Mouse (Mus musculus) CH12.LX (cell line): Measurements from ENCODE around the gene Vmn1r122. TPM values are rescaled to one million over a fixed set of nuclear protein-coding genes. Genes with fewer than 3 reads are reported as not detected.
"Not testable (repeated sequence)": the region's sequence is repeated elsewhere in the genome, so short reads cannot be mapped to it uniquely, and the experiment has no call there.

Experiments
- DNase-seq: peaks from one replicate; pipeline ENCODE4 v3.0.0-alpha.2; 2013; ENCODE audit errors: extremely low read depth
- H3K27ac ChIP-seq: 2 replicates; pipeline ENCODE4 v1.5.1; 2012; ENCODE audit warnings: low read depth, mild to moderate bottlenecking, control low read depth, moderate library complexity; ENCODE audit not compliant: insufficient read depth
- H3K27me3 ChIP-seq: replicated peaks from 2 replicates; pipeline ENCODE3; 2012; ENCODE audit warnings: inconsistent platforms
- H3K36me3 ChIP-seq, 2 experiments: replicated peaks in 1 of 2; 2 replicates each; pipeline versions ENCODE3 to v1.6.1; 2012; ENCODE audit warnings: inconsistent platforms in 1 of 2, low read length in 1 of 2, mild to moderate bottlenecking in 1 of 2, mixed read lengths in 1 of 2, moderate library complexity in 1 of 2; ENCODE audit not compliant: control insufficient read depth in 1 of 2, insufficient read depth in 1 of 2
- H3K4me1 ChIP-seq, 2 experiments: 2 replicates each; pipeline ENCODE4 v1.6.1; 2012; ENCODE audit warnings: inconsistent platforms in 1 of 2, moderate library complexity in 1 of 2; ENCODE audit not compliant: insufficient read depth in 2 of 2, control insufficient read depth in 1 of 2
- H3K4me2 ChIP-seq: 2 replicates; pipeline ENCODE4 v1.6.1; 2012; ENCODE audit warnings: low read depth, mild to moderate bottlenecking, control low read depth; ENCODE audit not compliant: poor library complexity, insufficient read depth, severe bottlenecking
- H3K4me3 ChIP-seq, 3 experiments: fragments of 150-350 bp in 1 of 3; sonication (generic) in 1 of 3; replicated peaks in 1 of 3; 2 replicates each; pipeline versions ENCODE3 to v1.5.1; 2011 to 2012; ENCODE audit warnings: low read depth in 2 of 3, low read length in 2 of 3, mild to moderate bottlenecking in 2 of 3, moderate library complexity in 2 of 3, control low read depth in 1 of 3, improper control_type of control experiment in 1 of 3, inconsistent platforms in 1 of 3, mixed read lengths in 1 of 3; ENCODE audit not compliant: poor library complexity in 1 of 3
- H3K79me2 ChIP-seq: replicated peaks from 2 replicates; pipeline ENCODE4 v1.6.1; 2012; ENCODE audit warnings: mild to moderate bottlenecking, moderate library complexity; ENCODE audit not compliant: control insufficient read depth, poor library complexity, insufficient read depth, severe bottlenecking; ENCODE audit errors: extremely low read depth
- H3K9ac ChIP-seq: 2 replicates; pipeline ENCODE4 v1.6.1; 2012; ENCODE audit warnings: low read depth, mild to moderate bottlenecking, control low read depth, moderate library complexity; ENCODE audit not compliant: insufficient read depth
- H3K9me3 ChIP-seq: replicated peaks from 2 replicates; pipeline ENCODE3; 2012; ENCODE audit warnings: low read length, inconsistent platforms, mixed read lengths
- dilution Hi-C: fragments of 300-500 bp; cut with MboI; formaldehyde crosslinking; loops from 2 replicates; pipeline ENCODE4 v1.14.3; 2020; ENCODE audit warnings: low sequenced_read_pairs; ENCODE audit not compliant: extremely low pct_unique_long_range_greater_than_20kb, extremely low pct_ligation_motif_present
- in situ Hi-C: fragments of 300-500 bp; cut with MboI; formaldehyde crosslinking; loops from 3 replicates; pipeline ENCODE4 v1.14.3; 2019; ENCODE audit warnings: low sequenced_read_pairs, low pct_ligation_motif_present, low pct_unique_long_range_greater_than_20kb, mixed read lengths
- polyA plus RNA-seq: library from polyadenylated mRNA; unstranded; fragments of >175 nt; gene quantifications from 2 replicates; pipeline ENCODE4 v1.2.1, GENCODE M21; 2012; ENCODE audit warnings: low read depth; ENCODE audit not compliant: insufficient read length
- total RNA-seq, 2 experiments: library from RNA; depleted of rRNA; stranded (reverse); fragments of 300-350 nt in 1 of 2; fragments of >200 nt in 1 of 2; gene quantifications; 2 replicates each; pipeline ENCODE4 v1.2.3; 2012 to 2014

Gene Vmn1r122
- total RNA-seq (2012; rRNA removed) (not detected in 2 replicates), total RNA-seq (2014; rRNA removed) (not detected in 2 replicates), polyA plus RNA-seq (not detected in 2 replicates)

DNA sequence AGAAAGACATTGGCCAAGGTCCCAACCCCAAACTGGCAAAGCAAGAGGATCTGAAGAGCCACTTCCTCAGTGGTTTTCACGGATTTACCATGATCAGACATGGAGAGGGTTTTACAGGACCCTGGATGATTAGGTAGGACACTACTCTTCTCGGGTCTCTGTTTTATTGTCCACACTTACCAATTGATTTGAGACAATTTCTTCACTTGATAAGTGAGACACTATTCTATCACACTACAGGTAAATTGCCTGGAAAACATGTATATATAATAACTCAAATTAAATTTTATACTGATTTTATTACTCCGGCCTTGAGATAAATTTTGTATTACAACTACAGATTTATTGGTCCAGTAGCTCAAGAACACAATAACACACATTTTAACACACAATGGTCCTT is at the start of gene Vmn1r122:
Gene Vmn1r122, minus strand, starts transcription at position 101 of the 400 bp plus-strand sequence.
- H3K4me3 ChIP-seq, H3K4me2 ChIP-seq, dilution Hi-C loops, H3K36me3 ChIP-seq, DNase-seq, H3K9ac ChIP-seq, H3K9me3 ChIP-seq, H3K79me2 ChIP-seq, in situ Hi-C loops, H3K27ac ChIP-seq, H3K27me3 ChIP-seq, H3K4me1 ChIP-seq: not testable (repeated sequence)

- H3K4me1 ChIP-seq, in situ Hi-C loops, dilution Hi-C loops, H3K4me2 ChIP-seq, H3K9me3 ChIP-seq, H3K27me3 ChIP-seq, H3K9ac ChIP-seq, H3K79me2 ChIP-seq, H3K4me3 ChIP-seq, H3K36me3 ChIP-seq, H3K27ac ChIP-seq, DNase-seq: not testable (repeated sequence)
Observed at GRCm38 (mm10) chr7:21161885-21162284, 28.0 kb upstream of the Vmn1r122 start, which contains the start of gene Vmn1r123. Gene Vmn1r123 (plus strand): TSS chr7:21162185.

DNA sequence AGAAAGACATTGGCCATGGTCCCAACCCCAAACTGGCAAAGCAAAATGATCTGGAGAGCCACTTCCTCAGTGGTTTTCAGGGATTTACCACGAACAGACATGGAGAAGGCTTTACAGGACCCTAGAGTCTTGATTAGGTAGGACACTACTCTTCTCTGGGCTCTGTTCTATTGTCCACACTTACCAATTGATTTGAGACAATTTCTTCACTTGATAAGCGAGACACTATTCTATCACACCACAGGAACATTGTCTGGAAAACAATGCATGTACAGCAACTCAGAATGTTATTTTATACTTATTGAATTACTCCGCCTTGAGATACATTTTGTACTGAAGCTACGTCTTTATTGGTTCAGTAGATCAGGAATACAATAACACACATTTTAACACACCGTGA is 35.5 kb downstream of the Vmn1r122 start, which contains the start of gene Vmn1r121:
Gene Vmn1r121, minus strand, starts transcription at position 101 of the 400 bp plus-strand sequence.
- not testable (repeated sequence) for H3K4me3 ChIP-seq

More for the DNA sequence above, 35.5 kb downstream of the Vmn1r122 start, which contains the start of gene Vmn1r121:
- H3K9me3 ChIP-seq, H3K36me3 ChIP-seq, H3K79me2 ChIP-seq, H3K9ac ChIP-seq, H3K4me1 ChIP-seq, in situ Hi-C loops, H3K27me3 ChIP-seq, DNase-seq, H3K4me2 ChIP-seq, dilution Hi-C loops, H3K27ac ChIP-seq: not testable (repeated sequence)

Other genes starting within 250 kb of the Vmn1r122 start
- gene Vmn1r118, start 221.8 kb downstream of the Vmn1r122 start, total RNA-seq (2012; rRNA removed): not detected in 2 replicates
- not detected in 2 replicates for gene Vmn1r118, start 221.8 kb downstream of the Vmn1r122 start, total RNA-seq (2014; rRNA removed)
- gene Vmn1r118, start 221.8 kb downstream of the Vmn1r122 start, polyA plus RNA-seq: not detected in 2 replicates
- gene Vmn1r119, start 121.7 kb downstream of the Vmn1r122 start, total RNA-seq (2012; rRNA removed): not detected in 2 replicates
- gene Vmn1r119, start 121.7 kb downstream of the Vmn1r122 start, total RNA-seq (2014; rRNA removed): not detected in 2 replicates
- not detected in 2 replicates for gene Vmn1r119, start 121.7 kb downstream of the Vmn1r122 start, polyA plus RNA-seq
- not detected in 2 replicates for gene Vmn1r120, start 80.3 kb downstream of the Vmn1r122 start, total RNA-seq (2012; rRNA removed)
- not detected in 2 replicates for gene Vmn1r120, start 80.3 kb downstream of the Vmn1r122 start, total RNA-seq (2014; rRNA removed)
- not detected in 2 replicates for gene Vmn1r120, start 80.3 kb downstream of the Vmn1r122 start, polyA plus RNA-seq
- not detected in 2 replicates for gene Vmn1r121, start 35.6 kb downstream of the Vmn1r122 start, total RNA-seq (2012; rRNA removed)
- gene Vmn1r121, start 35.6 kb downstream of the Vmn1r122 start, total RNA-seq (2014; rRNA removed): not detected in 2 replicates
- not detected in 2 replicates for gene Vmn1r121, start 35.6 kb downstream of the Vmn1r122 start, polyA plus RNA-seq
- not detected in 2 replicates for gene Vmn1r123, start 28.1 kb upstream of the Vmn1r122 start, total RNA-seq (2012; rRNA removed)
- not detected in 2 replicates for gene Vmn1r123, start 28.1 kb upstream of the Vmn1r122 start, total RNA-seq (2014; rRNA removed)
- gene Vmn1r123, start 28.1 kb upstream of the Vmn1r122 start, polyA plus RNA-seq: not detected in 2 replicates
- gene Gm5157, start 56.3 kb upstream of the Vmn1r122 start, total RNA-seq (2012; rRNA removed): not detected in 2 replicates
- gene Gm5157, start 56.3 kb upstream of the Vmn1r122 start, total RNA-seq (2014; rRNA removed): not detected in 2 replicates
- not detected in 2 replicates for gene Gm5157, start 56.3 kb upstream of the Vmn1r122 start, polyA plus RNA-seq
- gene Vmn1r124, start 126.5 kb upstream of the Vmn1r122 start, total RNA-seq (2012; rRNA removed): not detected in 2 replicates
- gene Vmn1r124, start 126.5 kb upstream of the Vmn1r122 start, total RNA-seq (2014; rRNA removed): not detected in 2 replicates
- not detected in 2 replicates for gene Vmn1r124, start 126.5 kb upstream of the Vmn1r122 start, polyA plus RNA-seq
- not detected in 2 replicates for gene Vmn1r125, start 138.1 kb upstream of the Vmn1r122 start, total RNA-seq (2012; rRNA removed)
- not detected in 2 replicates for gene Vmn1r125, start 138.1 kb upstream of the Vmn1r122 start, total RNA-seq (2014; rRNA removed)
- gene Vmn1r125, start 138.1 kb upstream of the Vmn1r122 start, polyA plus RNA-seq: not detected in 2 replicates
- not detected in 2 replicates for gene Vmn1r126, start 167.3 kb upstream of the Vmn1r122 start, total RNA-seq (2012; rRNA removed)
- not detected in 2 replicates for gene Vmn1r126, start 167.3 kb upstream of the Vmn1r122 start, total RNA-seq (2014; rRNA removed)
- not detected in 2 replicates for gene Vmn1r126, start 167.3 kb upstream of the Vmn1r122 start, polyA plus RNA-seq
- gene Vmn1r127, start 185.7 kb upstream of the Vmn1r122 start, total RNA-seq (2012; rRNA removed): not detected in 2 replicates
- gene Vmn1r127, start 185.7 kb upstream of the Vmn1r122 start, total RNA-seq (2014; rRNA removed): not detected in 2 replicates
- not detected in 2 replicates for gene Vmn1r127, start 185.7 kb upstream of the Vmn1r122 start, polyA plus RNA-seq
- not detected in 2 replicates for gene Vmn1r128, start 215.2 kb upstream of the Vmn1r122 start, total RNA-seq (2012; rRNA removed)
- gene Vmn1r128, start 215.2 kb upstream of the Vmn1r122 start, total RNA-seq (2014; rRNA removed): not detected in 2 replicates
- not detected in 2 replicates for gene Vmn1r128, start 215.2 kb upstream of the Vmn1r122 start, polyA plus RNA-seq
- not detected in 2 replicates for gene Vmn1r129, start 227.2 kb upstream of the Vmn1r122 start, total RNA-seq (2012; rRNA removed)
- gene Vmn1r129, start 227.2 kb upstream of the Vmn1r122 start, total RNA-seq (2014; rRNA removed): not detected in 2 replicates
- gene Vmn1r129, start 227.2 kb upstream of the Vmn1r122 start, polyA plus RNA-seq: not detected in 2 replicates